Mouse (Mus musculus) hindbrain, embryonic 10.5 days (tissue): Measurements from ENCODE around the gene Tiam2. TPM values are rescaled to one million over a fixed set of nuclear protein-coding genes. Genes with fewer than 3 reads are reported as not detected.

Experiments
- DNase-seq: peaks from one replicate; pipeline ENCODE4 v3.0.0-alpha.2; 2017; ENCODE audit warnings: low spot score
- H3K27ac ChIP-seq: fragments of 300-500 bp; sonication (generic); 2 replicates; pipeline ENCODE4 v1.5.1; 2016; ENCODE audit warnings: mild to moderate bottlenecking, moderate library complexity
- H3K27me3 ChIP-seq: fragments of 300-500 bp; sonication (generic); 2 replicates; pipeline ENCODE4 v1.6.1; 2016; ENCODE audit warnings: mild to moderate bottlenecking; ENCODE audit not compliant: poor library complexity, insufficient read depth, severe bottlenecking
- H3K36me3 ChIP-seq: fragments of 300-500 bp; sonication (generic); 2 replicates; pipeline ENCODE4 v1.6.1; 2016; ENCODE audit warnings: mild to moderate bottlenecking, moderate library complexity
- H3K4me1 ChIP-seq: fragments of 300-500 bp; sonication (generic); replicated peaks from 2 replicates; pipeline ENCODE4 v1.6.1; 2016; ENCODE audit warnings: mild to moderate bottlenecking
- H3K4me3 ChIP-seq: fragments of 300-500 bp; sonication (generic); 2 replicates; pipeline ENCODE4 v1.5.1; 2016; ENCODE audit warnings: mild to moderate bottlenecking, moderate library complexity
- H3K9me3 ChIP-seq: fragments of 300-500 bp; sonication (generic); 2 replicates; pipeline ENCODE4 v1.6.1; 2016; ENCODE audit warnings: mild to moderate bottlenecking, moderate library complexity
- WGBS: fragments of 180-500 bp; shearing (Covaris S2); methylation state at CpG from one replicate; pipeline ENCODE4 v1.1.7; 2016; 5-methylcytosine and 5-hydroxymethylcytosine counted together
- polyA plus RNA-seq: library from polyadenylated mRNA; unstranded; fragments of >200 nt; fragmentation: Nextera tagmentation; extraction: Ambion mirVana; gene quantifications from 2 replicates; pipeline ENCODE4 v1.2.1, GENCODE M21; 2016

Gene Tiam2
- 4.4 and 4.9 TPM in 2 replicates for polyA plus RNA-seq

DNA sequence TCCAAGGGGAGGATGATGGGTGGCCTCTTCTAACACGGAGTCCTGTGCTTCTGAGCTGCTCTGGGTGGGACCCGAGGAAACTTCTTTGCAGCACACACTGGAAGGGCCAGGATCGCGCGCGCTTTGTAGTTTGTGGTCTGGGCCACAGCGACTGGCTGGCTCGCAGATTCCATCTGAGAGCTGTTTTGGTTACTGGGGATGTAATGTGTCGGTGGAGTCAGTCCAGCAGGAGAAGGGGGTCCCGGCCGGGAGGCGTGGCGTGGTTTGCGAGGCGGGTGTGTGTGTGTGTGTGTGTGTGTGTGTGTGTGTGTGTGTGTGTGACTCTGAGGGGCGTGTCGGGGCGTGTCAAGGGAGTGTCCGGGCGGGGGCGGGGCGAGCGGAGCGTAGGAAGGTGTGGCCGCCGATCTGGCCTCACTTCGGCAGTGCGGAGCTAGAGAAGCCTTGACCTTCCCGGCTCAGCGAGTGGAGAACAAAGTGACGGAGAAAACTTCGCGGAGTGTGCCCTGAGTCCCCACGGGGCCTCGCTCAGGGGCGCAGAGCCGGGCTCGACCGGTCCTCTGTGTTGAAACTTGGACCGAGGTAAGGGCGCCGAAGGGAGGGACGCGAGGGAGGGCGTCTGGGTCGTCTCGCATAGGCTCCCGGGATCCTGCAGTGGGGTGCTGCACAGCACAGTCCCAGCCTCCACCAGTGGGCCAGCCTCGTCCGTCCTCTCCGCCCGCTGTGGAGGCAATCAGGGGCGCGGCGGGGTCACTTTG lies at the start of gene Tiam2:
Tiam2 (plus strand) TSS at position 426 of the 755 bp plus-strand sequence.
- 0 out of 2 replicates have a peak, but pooled peaks cover 2% of the 10 kb centered on the region for H3K9me3 ChIP-seq
- H3K27me3 ChIP-seq = peaks cover 53% of the 10 kb centered on the region
- H3K27ac ChIP-seq = peak within 1 kb of the TSS; percentile 71
- DNase-seq = peak; percentile 81
- H3K36me3 ChIP-seq = no peaks in the 10 kb centered on the region
- H3K4me1 ChIP-seq = peaks cover 20% of the 10 kb centered on the region
- peak within 1 kb of the TSS; percentile 61 for H3K4me3 ChIP-seq
- under 1% methylated on average over 55 of the region's 55 CpGs for WGBS

DNA sequence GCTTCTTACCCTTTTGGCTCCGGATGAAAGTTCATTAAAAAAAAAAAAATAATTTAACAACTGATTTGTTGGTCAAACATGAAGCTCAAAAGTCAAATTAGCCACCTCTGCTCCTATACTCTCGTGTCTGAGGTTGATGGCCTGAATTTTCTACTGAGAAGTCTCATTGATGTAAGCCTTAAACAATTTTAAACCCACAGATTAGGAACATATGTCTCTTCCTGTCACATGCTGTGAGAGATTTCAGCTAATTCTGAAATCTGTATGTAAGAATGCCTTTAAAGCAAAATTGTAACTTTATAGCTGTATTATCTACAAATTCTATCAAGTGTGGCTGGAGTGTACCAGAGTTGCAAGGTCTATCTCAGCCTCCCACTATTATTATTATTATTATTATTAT lies 46.1 kb upstream of the Tiam2 start:
- Histone ChIP-seq H3K4me1 (peaks cover 38% of the 10 kb centered on the region), H3K9me3 (no peaks in the 10 kb centered on the region), H3K36me3 (no peaks in the 10 kb centered on the region), H3K27me3 (no peaks in the 10 kb centered on the region), H3K27ac (no peak overlapping the region), H3K4me3 (no peak overlapping the region)
- 74% methylated on average over 2 of the region's 2 CpGs for WGBS
- DNase-seq = no peak

DNA sequence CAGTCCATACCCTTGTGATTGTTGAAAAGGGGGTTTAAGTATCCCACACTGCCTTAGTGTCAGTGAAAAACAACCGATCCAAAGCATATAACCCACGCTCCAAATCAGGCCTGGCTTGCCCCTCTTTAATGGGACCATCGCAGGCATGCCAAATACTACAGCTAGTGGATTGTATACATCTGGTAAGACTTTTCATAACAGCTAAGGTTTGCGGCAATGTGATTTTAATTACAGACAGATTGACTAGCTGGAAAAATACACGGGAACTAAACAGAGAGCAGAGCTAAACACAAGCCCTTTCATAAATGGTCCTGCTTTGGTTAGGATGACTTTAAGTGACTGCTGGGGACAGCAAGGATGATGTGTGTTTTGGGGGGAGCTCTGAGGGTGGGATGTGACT lies 44.4 kb upstream of the Tiam2 start:
- 73% methylated on average over 5 of the region's 5 CpGs for WGBS

DNA sequence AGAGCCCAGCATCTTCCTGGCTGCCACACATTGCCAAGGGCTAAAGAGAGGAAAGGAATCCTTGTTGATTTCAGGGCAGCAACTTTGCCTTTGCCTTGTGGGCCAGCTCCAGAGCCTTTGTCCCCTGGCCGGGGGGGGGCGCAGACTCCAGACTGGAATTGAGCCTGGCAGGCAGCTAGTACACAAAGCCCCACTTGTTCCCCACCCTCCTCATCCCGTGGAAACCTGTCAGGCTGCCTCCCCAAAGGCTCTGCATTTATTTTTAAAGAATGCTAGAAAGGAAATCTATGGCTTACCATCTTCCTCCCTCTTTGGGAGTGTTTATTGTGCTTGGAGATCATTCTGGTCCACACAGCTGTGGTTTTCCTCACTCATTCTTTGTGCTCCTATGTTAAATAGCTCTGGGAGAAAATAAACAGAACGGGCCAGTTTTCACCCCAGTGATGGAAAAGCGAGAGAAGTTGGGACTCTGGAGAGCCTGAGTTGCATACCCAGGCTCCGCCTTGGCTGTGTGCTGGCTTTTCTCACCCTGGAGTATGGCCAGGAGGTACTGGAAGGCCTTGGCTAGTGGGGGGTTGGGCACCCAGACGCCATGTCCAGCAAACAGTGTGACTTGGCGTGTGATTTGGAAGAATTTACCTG lies 41.2 kb upstream of the Tiam2 start:
- Histone ChIP-seq H3K36me3 (no peaks in the 10 kb centered on the region), H3K4me1 (peaks cover 22% of the 10 kb centered on the region), H3K27ac (peak overlapping the region; percentile 70), H3K4me3 (no peak overlapping the region), H3K9me3 (0 out of 2 replicates have a peak, but pooled peaks cover 3% of the 10 kb centered on the region), H3K27me3 (no peaks in the 10 kb centered on the region)
- DNase-seq = peak; percentile 52
- 45% methylated on average over 8 of the region's 8 CpGs for WGBS

More for the DNA sequence above, 44.4 kb upstream of the Tiam2 start:
- Histone ChIP-seq H3K9me3 (no peaks in the 10 kb centered on the region), H3K27me3 (no peaks in the 10 kb centered on the region), H3K4me3 (no peak overlapping the region), H3K36me3 (no peaks in the 10 kb centered on the region), H3K27ac (peak overlapping the region; percentile 54; the same call in 1 of the 2 replicates), H3K4me1 (peaks cover 24% of the 10 kb centered on the region)
- DNase-seq = no peak

DNA sequence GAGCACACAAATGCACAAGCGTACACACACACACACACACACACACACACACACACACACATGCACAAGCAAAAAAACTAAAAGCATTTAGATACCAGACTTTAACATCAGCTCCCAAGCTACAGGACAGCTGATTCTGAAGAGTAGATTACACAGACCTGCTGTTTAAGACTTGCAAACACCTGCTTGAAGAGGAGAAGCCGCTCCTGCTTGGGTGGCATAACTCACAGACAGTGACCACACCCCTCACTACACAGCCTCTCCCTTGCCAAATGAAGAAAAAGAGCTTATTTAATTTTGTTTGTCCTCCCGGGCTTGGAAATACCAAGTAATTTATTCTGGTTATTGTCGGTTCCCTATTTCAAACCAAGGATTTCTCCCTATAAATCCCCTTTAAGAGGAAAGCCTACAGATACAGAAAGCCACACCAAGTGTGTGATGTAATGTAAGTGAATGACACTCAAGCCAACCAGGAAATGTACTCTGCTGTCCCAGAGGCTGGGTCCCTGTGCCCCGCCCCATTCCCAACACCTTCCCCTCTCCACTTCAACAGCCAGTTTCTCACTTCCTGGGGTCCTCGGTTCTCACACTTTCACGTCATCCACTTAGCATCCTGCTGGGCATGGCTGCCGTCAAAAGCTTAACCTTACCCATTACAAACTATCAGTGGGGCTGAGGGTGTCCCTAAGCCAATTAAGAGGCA lies 40.1 kb upstream of the Tiam2 start:
- 70% methylated on average over 8 of the region's 8 CpGs for WGBS
- DNase-seq = no peak
- Histone ChIP-seq H3K36me3 (no peaks in the 10 kb centered on the region), H3K4me3 (no peak overlapping the region), H3K27ac (0 out of 2 replicates have a peak overlapping the region, but pooled peaks have one; percentile 70), H3K27me3 (no peaks in the 10 kb centered on the region), H3K9me3 (0 out of 2 replicates have a peak, but pooled peaks cover 3% of the 10 kb centered on the region), H3K4me1 (peaks cover 22% of the 10 kb centered on the region)

DNA sequence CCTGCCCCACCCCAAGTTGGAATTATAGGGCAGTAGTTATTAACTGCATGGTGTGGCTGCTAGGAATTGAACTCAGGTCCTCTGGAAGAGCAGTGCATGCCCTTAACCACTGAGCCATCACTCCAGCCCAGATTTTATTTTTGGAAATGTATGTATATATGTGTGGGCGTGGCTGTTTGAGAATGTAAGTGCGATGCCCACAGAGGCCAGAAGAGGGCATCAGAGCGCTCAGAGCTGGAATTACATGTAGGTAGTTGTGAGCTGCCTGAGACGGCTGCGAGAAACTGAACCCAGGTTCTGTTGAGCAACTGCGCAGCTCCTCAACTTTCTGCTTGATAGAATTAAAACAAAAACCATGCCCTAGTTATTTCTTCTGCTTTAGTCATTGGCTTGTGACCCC lies 38.0 kb upstream of the Tiam2 start:
- no peaks in the 10 kb centered on the region for H3K27me3 ChIP-seq
- no peak overlapping the region for H3K4me3 ChIP-seq
- WGBS = 23% methylated on average over 6 of the region's 6 CpGs
- DNase-seq = peak; percentile 71
- H3K9me3 ChIP-seq = 0 out of 2 replicates have a peak, but pooled peaks cover 3% of the 10 kb centered on the region
- H3K4me1 ChIP-seq = peaks cover 11% of the 10 kb centered on the region
- H3K27ac ChIP-seq = no peak overlapping the region
- H3K36me3 ChIP-seq = peaks cover 17% of the 10 kb centered on the region

DNA sequence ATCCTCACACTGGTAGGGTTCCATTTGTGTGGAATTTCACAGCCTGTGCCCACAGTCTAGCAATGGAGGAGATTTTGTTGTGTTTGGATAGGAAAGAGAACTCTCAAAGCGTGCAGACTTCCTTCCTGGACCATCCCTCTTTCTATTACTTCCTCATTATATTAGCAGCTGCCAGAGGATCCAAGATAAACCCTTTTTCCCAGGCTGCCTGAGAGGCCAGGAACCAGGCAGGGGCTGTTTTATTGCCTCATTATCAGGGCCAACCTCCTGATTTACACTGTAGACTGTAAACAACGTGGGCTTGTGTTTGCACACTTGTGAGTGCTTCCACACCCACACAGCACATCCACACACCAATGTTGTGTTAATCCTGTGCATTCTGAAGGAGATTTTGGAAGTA lies 31.3 kb upstream of the Tiam2 start:
- no peak for DNase-seq
- Histone ChIP-seq H3K4me1 (peaks cover 7% of the 10 kb centered on the region), H3K27me3 (no peaks in the 10 kb centered on the region), H3K36me3 (peaks cover 24% of the 10 kb centered on the region), H3K4me3 (no peak overlapping the region), H3K27ac (no peak overlapping the region), H3K9me3 (no peaks in the 10 kb centered on the region)
- WGBS = 77% methylated on average over 2 of the region's 2 CpGs

DNA sequence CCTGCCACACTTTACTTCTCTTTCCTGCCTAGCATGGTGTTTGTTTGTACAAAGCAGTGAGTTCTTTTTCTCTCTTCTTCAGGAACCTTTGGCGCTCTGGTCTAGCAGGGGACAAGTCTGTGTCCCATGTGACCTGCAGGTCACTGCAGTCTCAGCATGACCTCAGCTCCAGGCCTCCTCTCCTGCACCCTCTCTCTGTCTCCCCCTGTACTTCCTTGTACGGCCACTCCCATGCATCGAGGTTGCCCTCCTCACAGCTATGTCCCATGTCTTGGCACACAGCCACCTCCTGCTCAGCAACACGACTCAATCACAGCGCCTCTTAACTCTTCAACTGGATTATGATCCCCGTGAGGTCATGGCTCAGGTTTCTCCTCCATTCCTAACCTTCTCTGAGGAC lies 26.9 kb upstream of the Tiam2 start:
- H3K4me1 ChIP-seq = peaks cover 7% of the 10 kb centered on the region
- WGBS = 82% methylated on average over 6 of the region's 6 CpGs
- H3K36me3 ChIP-seq = no peaks in the 10 kb centered on the region
- no peak overlapping the region for H3K4me3 ChIP-seq
- H3K27me3 ChIP-seq = no peaks in the 10 kb centered on the region
- DNase-seq = no peak
- no peak overlapping the region for H3K27ac ChIP-seq
- no peaks in the 10 kb centered on the region for H3K9me3 ChIP-seq

DNA sequence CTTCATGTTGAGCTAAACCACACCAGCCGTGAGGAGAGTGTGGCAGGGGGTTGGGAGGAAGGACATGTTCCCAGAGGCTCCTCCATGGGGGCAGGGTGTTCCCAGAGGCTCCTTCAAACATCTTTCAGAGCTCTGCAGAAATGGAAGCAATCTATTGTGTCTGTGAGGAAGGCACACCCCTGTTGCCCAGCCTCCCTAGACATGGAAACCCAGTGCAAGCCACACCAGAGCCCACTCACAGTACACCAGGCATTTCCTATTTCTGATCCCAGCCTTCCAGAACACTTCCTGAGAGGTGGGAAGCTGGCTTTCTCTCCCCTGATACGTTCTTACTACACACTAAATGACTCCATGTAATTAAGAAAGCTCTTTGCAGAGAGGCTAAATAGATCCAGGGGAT lies 20.4 kb upstream of the Tiam2 start:
- H3K27me3 ChIP-seq = no peaks in the 10 kb centered on the region
- no peaks in the 10 kb centered on the region for H3K9me3 ChIP-seq
- no peak overlapping the region for H3K27ac ChIP-seq
- H3K36me3 ChIP-seq = no peaks in the 10 kb centered on the region
- WGBS = 51% methylated on average over 2 of the region's 2 CpGs
- 0 out of 2 replicates have a peak, but pooled peaks cover 4% of the 10 kb centered on the region for H3K4me1 ChIP-seq
- H3K4me3 ChIP-seq = no peak overlapping the region
- no peak for DNase-seq

DNA sequence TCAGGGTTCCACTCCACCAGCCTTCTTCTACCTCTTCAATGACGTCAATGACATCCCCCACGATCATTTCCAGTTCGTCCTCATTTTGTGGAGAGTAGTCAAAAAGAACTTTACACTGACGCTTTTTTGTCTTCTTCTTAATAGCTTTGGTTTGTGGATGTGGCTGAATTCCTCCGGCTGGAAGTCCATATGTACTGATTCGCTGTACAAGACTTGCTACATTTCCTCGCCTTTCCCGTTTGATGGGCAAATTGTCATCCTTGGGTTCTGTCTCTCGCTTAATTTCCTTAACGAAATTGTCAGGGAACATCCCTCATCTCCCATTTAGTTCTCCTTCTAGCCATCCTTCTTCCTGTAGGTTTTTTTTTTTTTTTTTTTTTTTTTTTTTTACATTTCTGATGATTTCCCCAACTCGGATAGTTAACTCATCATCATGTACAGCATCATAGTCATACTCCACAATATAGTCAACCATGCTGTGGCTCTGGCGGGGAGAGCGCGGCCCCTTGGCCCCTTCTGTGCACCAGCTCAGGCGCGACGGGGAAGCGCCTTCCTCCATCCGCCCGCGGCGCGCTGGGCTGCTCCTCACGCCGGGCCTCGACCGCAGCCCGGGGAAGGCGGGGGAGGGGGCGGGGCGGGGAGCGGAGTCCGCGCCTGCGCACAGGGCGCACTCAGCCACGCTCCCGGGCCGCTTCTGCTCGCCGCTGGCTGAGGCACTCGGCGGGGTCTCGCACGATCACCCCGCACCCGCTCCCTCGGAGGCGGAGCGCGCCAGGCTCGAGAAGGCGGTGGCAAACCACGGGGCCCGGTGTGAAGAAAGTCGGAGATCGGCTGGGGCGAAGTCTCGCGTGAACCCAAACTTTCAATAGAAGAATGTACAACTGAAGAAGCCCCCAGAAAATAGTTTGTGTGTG lies 12.4 kb upstream of the Tiam2 start:
- H3K36me3 ChIP-seq = no peaks in the 10 kb centered on the region
- H3K27me3 ChIP-seq = peaks cover 24% of the 10 kb centered on the region
- 5% methylated on average over 60 of the region's 60 CpGs for WGBS
- H3K27ac ChIP-seq = peak overlapping the region; percentile 79
- H3K4me3 ChIP-seq = peak overlapping the region; percentile 49
- DNase-seq = peak; percentile 88
- H3K4me1 ChIP-seq = peaks cover 8% of the 10 kb centered on the region; the same call in 1 of the 2 replicates
- H3K9me3 ChIP-seq = no peaks in the 10 kb centered on the region

DNA sequence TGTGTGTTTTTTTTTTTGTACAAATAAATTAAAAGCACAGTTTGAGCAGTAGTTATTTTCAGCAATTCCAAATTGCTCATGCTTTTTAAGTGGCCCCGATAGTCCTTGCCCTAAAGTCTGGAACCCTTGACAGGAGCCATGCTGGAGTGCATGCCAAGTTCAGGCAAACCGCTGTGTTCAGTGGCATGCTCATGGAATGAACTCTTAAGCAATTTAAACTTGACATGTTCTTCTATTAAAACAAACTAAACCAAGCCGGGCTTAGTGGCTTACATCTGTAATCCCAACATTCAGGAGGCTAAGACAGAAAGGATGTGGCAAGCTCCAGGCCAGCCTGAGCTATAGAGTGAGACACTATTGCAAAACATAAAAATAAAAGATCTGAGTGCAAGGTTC lies 11.8 kb upstream of the Tiam2 start:
- Histone ChIP-seq H3K4me3 (peak overlapping the region; percentile 49), H3K9me3 (no peaks in the 10 kb centered on the region), H3K36me3 (no peaks in the 10 kb centered on the region), H3K4me1 (peaks cover 8% of the 10 kb centered on the region; the same call in 1 of the 2 replicates), H3K27me3 (peaks cover 24% of the 10 kb centered on the region), H3K27ac (peak overlapping the region; percentile 79; the same call in 1 of the 2 replicates)
- 41% methylated on average over 3 of the region's 3 CpGs for WGBS
- no peak for DNase-seq

DNA sequence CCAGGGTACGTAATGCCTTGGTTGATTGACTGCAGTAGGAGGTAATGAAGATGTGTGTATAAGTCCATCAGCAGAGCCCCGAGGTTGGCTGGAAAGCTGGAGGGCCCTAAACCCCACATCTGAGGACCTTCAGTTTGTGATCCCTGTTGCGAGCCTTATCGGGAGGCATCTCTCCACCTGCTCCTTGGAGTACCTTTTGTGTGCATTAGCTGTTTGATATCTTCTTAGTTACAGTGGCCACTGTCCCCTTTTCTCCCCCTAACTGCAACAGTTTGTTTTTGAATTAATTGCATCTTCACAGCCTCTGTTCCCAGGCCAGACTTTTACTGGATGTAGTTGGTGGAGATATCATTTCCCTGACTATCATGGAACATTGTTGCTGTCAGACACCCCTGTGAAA lies 10.8 kb upstream of the Tiam2 start:
- Histone ChIP-seq H3K9me3 (no peaks in the 10 kb centered on the region), H3K27ac (no peak overlapping the region), H3K27me3 (peaks cover 24% of the 10 kb centered on the region), H3K36me3 (no peaks in the 10 kb centered on the region), H3K4me3 (no peak overlapping the region), H3K4me1 (peaks cover 8% of the 10 kb centered on the region; the same call in 1 of the 2 replicates)
- no peak for DNase-seq
- WGBS = 84% methylated on average over 4 of the region's 4 CpGs
